Mouse (Mus musculus) large intestine, adult 2 months (tissue): ENCODE results near the gene Actr2. TPM values are rescaled to one million over a fixed set of nuclear protein-coding genes. Genes with fewer than 3 reads are reported as not detected.

Source experiments
- DNase-seq: peaks from one replicate; pipeline ENCODE4 v3.0.0-alpha.2; 2012; ENCODE audit warnings: low read depth, low spot score
- WGBS: fragments of 180-500 bp; shearing (Covaris S2); methylation state at CpG from one replicate; pipeline ENCODE4 v1.1.7; 2018; 5-methylcytosine and 5-hydroxymethylcytosine counted together
- polyA plus RNA-seq: library from polyadenylated mRNA; depleted of rRNA; stranded (reverse); fragments of >200 nt; gene quantifications from 2 replicates; pipeline ENCODE4 v1.2.3, GENCODE M21; 2012; rRNA removed

Gene Actr2
- polyA plus RNA-seq, 1 experiment = 32.5 TPM

DNA sequence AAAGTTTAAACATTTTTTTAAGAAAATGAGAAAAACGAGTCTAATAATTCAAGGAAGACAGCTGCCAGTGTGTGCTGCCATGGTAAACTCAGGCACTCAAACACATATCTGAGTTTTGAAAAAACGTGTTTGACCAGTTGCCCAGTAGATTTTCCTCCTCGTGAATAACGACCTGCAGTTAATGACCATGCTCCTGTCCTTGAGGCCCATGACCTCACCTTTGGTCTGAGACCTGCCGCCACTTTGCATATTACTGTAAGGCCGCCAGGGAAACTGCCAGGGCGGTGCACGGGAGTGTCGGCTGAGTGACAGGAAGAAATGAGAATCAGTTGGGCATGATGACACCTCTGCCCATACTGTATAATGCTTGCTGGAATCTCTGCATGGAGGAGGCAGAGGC lies 85.0 kb downstream of the Actr2 start:
- WGBS = 36% methylated on average over 9 of the region's 9 CpGs
- no peak for DNase-seq

- WGBS = 60% methylated on average over 11 of the region's 11 CpGs
- DNase-seq = no peak
These were observed 86.8 kb downstream of the Actr2 start for GRCm38 (mm10) chr11:20025899-20026298.

GRCm38 (mm10) chr11:20022911-20023482 lies 89.7 kb downstream of the Actr2 start:
- WGBS = 94% methylated on average over 14 of the region's 14 CpGs
- DNase-seq = no peak

- DNase-seq = no peak
- WGBS = 91% methylated on average over 2 of the region's 2 CpGs
These were observed 90.3 kb downstream of the Actr2 start for GRCm38 (mm10) chr11:20022462-20022861.

- WGBS = 98% methylated on average over 35 of the region's 35 CpGs
- no peak for DNase-seq
These were observed 92.0 kb downstream of the Actr2 start for GRCm38 (mm10) chr11:20020720-20021119.

- 98% methylated on average over 2 of the region's 2 CpGs for WGBS
- DNase-seq = no peak
These were observed 93.8 kb downstream of the Actr2 start for GRCm38 (mm10) chr11:20018905-20019304.

GRCm38 (mm10) chr11:20017937-20018336 lies 94.8 kb downstream of the Actr2 start:
- 97% methylated on average over 13 of the region's 13 CpGs for WGBS
- no peak for DNase-seq

GRCm38 (mm10) chr11:20013366-20013765 lies 99.3 kb downstream of the Actr2 start:
- WGBS = 95% methylated on average over 3 of the region's 3 CpGs
- DNase-seq = no peak

Other genes with a start within 250 kb of the Actr2 start
- gene Spred2, start 188.5 kb downstream of the Actr2 start, polyA plus RNA-seq = 10.9 and 17.2 TPM in 2 replicates
- gene Rab1a, start 88.5 kb upstream of the Actr2 start, polyA plus RNA-seq = 78.2 and 80.0 TPM in 2 replicates
- gene Cep68, start 136.5 kb upstream of the Actr2 start, polyA plus RNA-seq = 4.3 and 7.7 TPM in 2 replicates
- gene Slc1a4, start 219.8 kb upstream of the Actr2 start, polyA plus RNA-seq = 5.7 and 6.2 TPM in 2 replicates